8 mouse cellular contexts compared by ENCODE assay signal in the genomic region with DNA sequence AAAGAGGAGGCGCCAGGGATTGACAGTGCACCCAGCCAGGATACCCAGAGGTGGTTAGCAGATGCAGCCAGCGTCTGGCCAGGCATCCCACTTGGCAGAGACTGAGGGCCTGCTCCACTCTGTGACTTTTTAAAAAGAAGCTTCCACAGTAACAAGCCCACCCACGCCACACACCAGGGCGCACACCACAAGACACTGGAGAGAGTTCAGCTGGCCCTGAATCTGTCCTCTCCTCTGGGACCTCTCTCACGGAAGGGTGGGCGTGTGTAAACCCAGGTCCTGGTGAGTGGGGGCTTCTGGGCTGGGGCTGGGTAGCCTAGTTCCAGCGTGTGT. TPM values are rescaled to one million over a fixed set of nuclear protein-coding genes. Genes with fewer than 3 reads are reported as not detected.
A peak's percentile ranks its signal among the peaks of the same experiment; 100 is the strongest.
DNase-seq lines count a peak whose midpoint lies in the region; ATAC-seq and TF ChIP-seq lines count a peak whose summit lies in the region.

No protein-coding gene starts in this region.

- peaks cover 11% of the 10 kb centered on the region for H3K79me2 ChIP-seq in myocyte (ENCODE audit: control insufficient read depth, insufficient read depth)

- H3K4me1 ChIP-seq in embryonic facial prominence, embryonic 15.5 days, result peaks cover 38% of the 10 kb centered on the region
- peaks cover 39% of the 10 kb centered on the region for H3K4me1 ChIP-seq in limb, embryonic 10.5 days

- intact Hi-C loops in left cerebral cortex, adult 2 months (cut with DNase I), result loop anchor here (1.0 kb wide), 1 partner anchor 35 kb away; the partner anchor contains the start of gene Tnfrsf1a

- no peaks in the 10 kb centered on the region for H3K27me3 ChIP-seq in embryonic facial prominence, embryonic 15.5 days
- peaks cover 12% of the 10 kb centered on the region for H3K27me3 ChIP-seq in limb, embryonic 10.5 days (ENCODE audit: low read depth, poor library complexity, severe bottlenecking)
- no peaks in the 10 kb centered on the region for H3K27me3 ChIP-seq in myocyte (ENCODE audit: control insufficient read depth, insufficient read depth, insufficient read length)

- no peaks in the 10 kb centered on the region for H3K9me3 ChIP-seq in embryonic facial prominence, embryonic 15.5 days (replicated peaks)
- H3K9me3 ChIP-seq in limb, embryonic 10.5 days (replicated peaks), result no peaks in the 10 kb centered on the region

- WGBS in embryonic facial prominence, embryonic 15.5 days, result 54% methylated on average over 7 of the region's 7 CpGs
- WGBS in limb, embryonic 10.5 days, result 63% methylated on average over 7 of the region's 7 CpGs

- peak overlapping the region; percentile 73 for H3ac ChIP-seq in myocyte (ENCODE audit: control insufficient read depth, insufficient read length)

- peak overlapping the region; percentile 77 for H3K4me2 ChIP-seq in embryonic facial prominence, embryonic 15.5 days (replicated peaks)
- peak overlapping the region; percentile 80 for H3K4me2 ChIP-seq in myocyte (ENCODE audit: low read depth)

- H3K36me3 ChIP-seq in embryonic facial prominence, embryonic 15.5 days, result peaks cover 7% of the 10 kb centered on the region
- H3K36me3 ChIP-seq in limb, embryonic 10.5 days, result peaks cover 22% of the 10 kb centered on the region
- peaks cover 15% of the 10 kb centered on the region for H3K36me3 ChIP-seq in myocyte (ENCODE audit: control insufficient read depth, insufficient read depth)

- peak overlapping the region; percentile 47 for H3K27ac ChIP-seq in left cerebral cortex, adult 2 months
- H3K27ac ChIP-seq in embryonic facial prominence, embryonic 15.5 days (replicated peaks), result peak overlapping the region; percentile 75
- peak overlapping the region; percentile 93 for H3K27ac ChIP-seq in limb, embryonic 10.5 days

- H3K9ac ChIP-seq in embryonic facial prominence, embryonic 15.5 days, result peak overlapping the region; percentile 71

- no peak for DNase-seq in left cerebral cortex, adult 2 months (ENCODE audit: extremely low spot score in 1 of 2, low spot score in 2 of 2)
- no peak for DNase-seq in left cerebral cortex, adult 8-10 months (ENCODE audit: low spot score in 2 of 2)
- no peak for DNase-seq in limb, embryonic 10.5 days (ENCODE audit: low spot score)
- no peak for DNase-seq in right cerebral cortex, postnatal 10 days (ENCODE audit: low spot score in 2 of 2)
- DNase-seq in embryo, embryonic 10 days (ENCODE audit: low spot score), result no peak
- DNase-seq in ovary, postnatal 36 days (ENCODE audit: low spot score), result no peak

- H3K4me3 ChIP-seq in left cerebral cortex, adult 2 months, result peak overlapping the region; percentile 48
- H3K4me3 ChIP-seq in embryonic facial prominence, embryonic 15.5 days (replicated peaks), result peak overlapping the region; percentile 58
- peak overlapping the region; percentile 56 for H3K4me3 ChIP-seq in limb, embryonic 10.5 days
- H3K4me3 ChIP-seq in myocyte, result peak overlapping the region; percentile 79

- no peak for TF ChIP-seq POLR2A in myocyte (IDR thresholded peaks at IDR 0.05; ENCODE audit: insufficient read length, low read depth)

- 0 out of 2 replicates have a peak, but pooled peaks have one; percentile 12 for ATAC-seq in embryonic facial prominence, embryonic 15.5 days (ENCODE audit: insufficient number of reproducible peaks, low FRiP score, low TSS enrichment, low read depth)

- TF ChIP-seq CTCF in left cerebral cortex, adult 2 months (IDR thresholded peaks at IDR 0.05), result no peak

TF ChIP-seq in myocyte, 11 proteins besides CTCF, POLR2A, EP300 and RAD21:
- TF ChIP-seq USF1 (IDR thresholded peaks at IDR 0.05; ENCODE audit: low read depth), result no peak
- no peak for TF ChIP-seq REST (IDR thresholded peaks at IDR 0.05; ENCODE audit: insufficient read depth, insufficient read length)
- TF ChIP-seq TCF12 (IDR thresholded peaks at IDR 0.05; ENCODE audit: insufficient read depth, poor library complexity, severe bottlenecking), result no peak
- TF ChIP-seq MYOD1 (IDR thresholded peaks at IDR 0.05; ENCODE audit: control insufficient read depth in 1 of 3, insufficient read length in 2 of 3, low read depth in 2 of 3), result peak in 1 of 3 experiments; percentile 30
- no peak for TF ChIP-seq MYOG (IDR thresholded peaks at IDR 0.05; ENCODE audit: control insufficient read depth in 1 of 3, insufficient read depth in 1 of 3, insufficient read length in 2 of 3, low read depth in 2 of 3)

RNA-seq across cellular contexts. Expression of gene Ltbr, which starts 0.5 kb away (rescaled TPM):
- total RNA-seq in left cerebral cortex, adult 2 months (2021), result 1 to 10 TPM; 7.9 to 9.1 TPM
- 10 to 100 TPM in 2 of 4 experiments, 1 to 10 TPM in 2; 7.7 to 11.9 (median 10.3) TPM for total RNA-seq in left cerebral cortex, adult 8-10 months (2022)
- polyA plus RNA-seq in embryonic facial prominence, embryonic 15.5 days (2015; fragmentation: Nextera tagmentation; extraction: Ambion mirVana), result 47.3 and 47.7 TPM in 2 replicates
- polyA plus RNA-seq in limb, embryonic 10.5 days (2016; fragmentation: Nextera tagmentation; extraction: Ambion mirVana), result 34.3 and 41.5 TPM in 2 replicates
- 79.0 TPM for polyA plus RNA-seq in myocyte (2012; fragmentation: generic; extraction: Trizol)

RNA-seq across cellular contexts. Expression of gene Scnn1a, which starts 6.3 kb away (rescaled TPM):
- 1 to 10 TPM; 2.5 to 2.7 TPM for total RNA-seq in left cerebral cortex, adult 2 months (2021)
- 1 to 10 TPM; 2.6 to 3.7 (median 3.1) TPM for total RNA-seq in left cerebral cortex, adult 8-10 months (2022)
- 7.2 and 8.8 TPM in 2 replicates for polyA plus RNA-seq in embryonic facial prominence, embryonic 15.5 days (2015; fragmentation: Nextera tagmentation; extraction: Ambion mirVana)
- polyA plus RNA-seq in limb, embryonic 10.5 days (2016; fragmentation: Nextera tagmentation; extraction: Ambion mirVana), result 1.0 and 1.6 TPM in 2 replicates
- 0.20 TPM for polyA plus RNA-seq in myocyte (2012; fragmentation: generic; extraction: Trizol)

RNA-seq across cellular contexts. Expression of gene Tuba3a, which starts 28.4 kb away (rescaled TPM):
- total RNA-seq in left cerebral cortex, adult 2 months (2021), result not detected
- not detected for total RNA-seq in left cerebral cortex, adult 8-10 months (2022)
- 0.24 TPM in 1 of 2 replicates, not detected in the other for polyA plus RNA-seq in embryonic facial prominence, embryonic 15.5 days (2015; fragmentation: Nextera tagmentation; extraction: Ambion mirVana)
- 0.10 and 0.21 TPM in 2 replicates for polyA plus RNA-seq in limb, embryonic 10.5 days (2016; fragmentation: Nextera tagmentation; extraction: Ambion mirVana)
- polyA plus RNA-seq in myocyte (2012; fragmentation: generic; extraction: Trizol), result not detected

RNA-seq across cellular contexts. Expression of gene Tnfrsf1a, which starts 35.0 kb away (rescaled TPM):
- total RNA-seq in left cerebral cortex, adult 2 months (2021), result 10 to 100 TPM; 10.8 to 11.1 TPM
- total RNA-seq in left cerebral cortex, adult 8-10 months (2022), result 10 to 100 TPM; 12.8 to 23.2 (median 16.7) TPM
- polyA plus RNA-seq in embryonic facial prominence, embryonic 15.5 days (2015; fragmentation: Nextera tagmentation; extraction: Ambion mirVana), result 88.7 and 93.3 TPM in 2 replicates
- polyA plus RNA-seq in limb, embryonic 10.5 days (2016; fragmentation: Nextera tagmentation; extraction: Ambion mirVana), result 41.8 and 43.6 TPM in 2 replicates
- 84.5 TPM for polyA plus RNA-seq in myocyte (2012; fragmentation: generic; extraction: Trizol)
